Mouse (Mus musculus) limb, embryonic 10.5 days (tissue): Measurements from ENCODE around the gene Rnf8. TPM values are rescaled to one million over a fixed set of nuclear protein-coding genes. Genes with fewer than 3 reads are reported as not detected.

Source experiments
- DNase-seq: peaks from one replicate; pipeline ENCODE4 v3.0.0-alpha.2; 2017; ENCODE audit warnings: low spot score
- H3K27ac ChIP-seq: fragments of 300-500 bp; sonication (generic); 2 replicates; pipeline ENCODE4 v1.5.1; 2016; ENCODE audit warnings: mild to moderate bottlenecking
- H3K27me3 ChIP-seq: fragments of 300-500 bp; sonication (generic); 2 replicates; pipeline ENCODE4 v1.6.1; 2016; ENCODE audit warnings: low read depth, mild to moderate bottlenecking; ENCODE audit not compliant: poor library complexity, severe bottlenecking
- H3K36me3 ChIP-seq: fragments of 300-500 bp; sonication (generic); 2 replicates; pipeline ENCODE4 v1.6.1; 2016; ENCODE audit warnings: mild to moderate bottlenecking, moderate library complexity
- H3K4me1 ChIP-seq: fragments of 300-500 bp; sonication (generic); 2 replicates; pipeline ENCODE4 v1.6.1; 2016
- H3K4me3 ChIP-seq: fragments of 300-500 bp; sonication (generic); 2 replicates; pipeline ENCODE4 v1.5.1; 2016; ENCODE audit warnings: mild to moderate bottlenecking, moderate library complexity
- H3K9me3 ChIP-seq: fragments of 300-500 bp; sonication (generic); replicated peaks from 2 replicates; pipeline ENCODE4 v1.6.1; 2016; ENCODE audit warnings: mild to moderate bottlenecking
- WGBS: fragments of 180-500 bp; shearing (Covaris S2); methylation state at CpG from one replicate; pipeline ENCODE4 v1.1.7; 2016; 5-methylcytosine and 5-hydroxymethylcytosine counted together
- polyA plus RNA-seq: library from polyadenylated mRNA; unstranded; fragments of >200 nt; fragmentation: Nextera tagmentation; extraction: Ambion mirVana; gene quantifications from 2 replicates; pipeline ENCODE4 v1.2.1, GENCODE M21; 2016

Gene Rnf8
- 108 and 127 TPM in 2 replicates for polyA plus RNA-seq

DNA sequence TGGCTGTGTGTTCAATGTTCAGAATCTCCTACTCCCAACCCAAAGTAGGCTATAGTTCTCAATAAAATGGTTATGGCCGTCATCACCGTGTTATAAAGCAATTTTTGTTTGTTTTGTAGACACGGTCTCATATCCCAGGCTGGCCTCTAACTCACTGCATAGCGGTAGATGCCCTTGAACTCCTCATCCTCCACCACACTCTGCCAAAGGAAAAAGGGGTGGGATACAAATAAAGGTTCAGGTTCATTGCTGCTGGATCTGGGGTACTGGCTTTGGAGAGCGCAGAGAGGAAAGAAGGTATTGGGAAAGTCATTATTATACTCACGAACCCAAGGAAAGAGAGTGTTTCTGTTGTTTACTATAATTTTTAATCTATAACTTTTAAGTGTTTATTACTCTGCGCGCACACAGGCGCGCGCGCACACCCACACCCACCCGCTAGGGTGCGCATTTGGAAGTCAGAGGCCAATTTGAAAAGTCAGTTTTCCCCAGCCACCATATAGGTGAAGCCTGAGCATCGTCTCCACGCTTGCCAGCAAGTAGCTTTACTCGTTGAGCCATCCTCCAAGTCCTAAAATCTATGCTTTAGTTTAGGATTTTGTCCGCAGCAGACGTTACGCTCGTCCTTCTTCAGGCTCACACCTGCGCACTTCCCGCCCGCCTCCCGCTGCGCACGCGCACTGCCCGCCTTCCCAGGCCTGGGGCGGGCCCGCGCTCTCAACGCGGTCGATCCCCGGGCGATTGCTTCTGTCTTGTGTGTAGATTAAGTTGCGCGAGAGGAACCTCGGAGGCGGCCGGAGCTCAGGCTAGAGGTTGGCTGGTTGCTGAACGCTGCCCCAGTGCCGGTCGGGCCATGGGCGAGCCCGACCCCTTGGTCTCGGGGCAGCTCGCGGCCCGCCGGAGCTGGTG lies at the start of gene Rnf8, which contains the start of gene Gm28043:
Gene Rnf8 (plus strand): TSS at position 676 of the 909 bp plus-strand sequence.
Gene Gm28043 (plus strand): TSS at position 762 of the 909 bp plus-strand sequence.
- Histone ChIP-seq H3K4me1 (peaks cover 24% of the 10 kb centered on the region), H3K36me3 (peaks cover 26% of the 10 kb centered on the region), H3K27me3 (no peaks in the 10 kb centered on the region), H3K4me3 (peak within 1 kb of the TSS; percentile 93), H3K27ac (peak within 1 kb of the TSS; percentile 96), H3K9me3 (no peaks in the 10 kb centered on the region)
- peak; percentile 97 for DNase-seq
- 2% methylated on average over 52 of the region's 52 CpGs for WGBS

DNA sequence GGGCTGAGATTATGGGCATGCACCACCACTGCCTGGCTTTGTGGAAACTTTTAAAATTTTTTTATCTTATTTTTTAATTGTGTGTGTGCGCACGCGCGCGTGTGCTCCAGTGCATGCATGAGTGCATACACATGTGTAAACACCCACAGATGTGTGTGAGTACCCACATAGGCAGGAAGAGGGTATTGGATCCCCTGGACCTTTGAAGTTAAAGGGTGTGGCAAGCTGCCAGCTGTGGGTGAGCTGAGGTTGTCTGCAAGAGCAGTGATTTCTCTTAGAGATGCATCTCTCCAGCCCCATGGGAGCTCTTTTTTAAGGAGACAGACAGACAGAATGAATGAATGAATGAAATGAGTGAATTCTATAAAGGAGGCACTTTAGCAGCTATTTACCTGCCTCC lies 49.1 kb upstream of the Rnf8 start:
- Histone ChIP-seq H3K4me1 (0 out of 2 replicates have a peak, but pooled peaks cover 8% of the 10 kb centered on the region), H3K27ac (no peak overlapping the region), H3K27me3 (no peaks in the 10 kb centered on the region), H3K36me3 (peaks cover 57% of the 10 kb centered on the region), H3K9me3 (no peaks in the 10 kb centered on the region), H3K4me3 (no peak overlapping the region)
- 98% methylated on average over 5 of the region's 5 CpGs for WGBS
- DNase-seq: no peak

DNA sequence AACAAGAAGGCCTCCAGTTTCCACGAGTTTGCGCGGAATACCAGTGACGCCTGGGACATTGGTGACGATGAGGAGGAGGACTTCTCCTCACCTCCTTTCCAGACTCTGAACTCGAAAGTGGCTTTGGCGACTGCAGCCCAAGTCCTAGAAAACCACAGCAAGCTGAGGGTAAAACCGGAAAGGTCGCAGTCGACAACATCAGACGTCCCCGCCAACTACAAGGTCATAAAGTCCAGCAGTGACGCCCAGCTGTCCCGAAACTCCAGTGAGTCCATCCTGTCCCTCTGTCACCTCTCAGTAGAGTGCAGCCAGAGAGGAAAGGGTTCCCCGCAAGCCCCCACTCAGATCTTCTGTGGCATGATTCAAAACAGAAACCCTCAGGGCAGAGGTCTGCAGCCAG lies 46.2 kb upstream of the Rnf8 start:
- Histone ChIP-seq H3K4me3 (no peak overlapping the region), H3K27me3 (no peaks in the 10 kb centered on the region), H3K36me3 (peaks cover 86% of the 10 kb centered on the region), H3K27ac (no peak overlapping the region), H3K9me3 (no peaks in the 10 kb centered on the region), H3K4me1 (0 out of 2 replicates have a peak, but pooled peaks cover 8% of the 10 kb centered on the region)
- no peak for DNase-seq
- WGBS: 89% methylated on average over 15 of the region's 15 CpGs

DNA sequence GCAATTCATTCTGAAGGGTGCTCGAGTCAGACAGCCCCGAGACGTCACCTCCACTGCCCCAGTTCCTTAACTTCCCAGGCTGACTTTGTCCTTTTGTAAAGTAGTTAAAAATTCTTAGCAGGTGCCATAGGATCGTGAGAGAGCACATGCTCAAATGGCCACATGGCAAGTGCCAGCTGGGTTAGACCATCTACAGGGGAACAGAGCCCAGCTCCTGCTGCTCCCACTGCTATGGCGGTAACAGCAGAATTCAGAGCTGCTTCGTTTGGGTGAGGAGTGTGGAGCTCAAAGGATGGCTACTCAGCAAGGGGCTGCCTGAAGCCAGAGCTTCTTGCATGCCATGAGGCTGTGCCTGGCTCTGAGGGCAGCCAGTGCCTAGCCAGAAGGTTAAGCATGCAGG lies 44.8 kb upstream of the Rnf8 start:
- Histone ChIP-seq H3K36me3 (peaks cover 88% of the 10 kb centered on the region), H3K9me3 (no peaks in the 10 kb centered on the region), H3K27ac (no peak overlapping the region), H3K4me3 (no peak overlapping the region), H3K27me3 (no peaks in the 10 kb centered on the region), H3K4me1 (0 out of 2 replicates have a peak, but pooled peaks cover 8% of the 10 kb centered on the region)
- DNase-seq: no peak
- 86% methylated on average over 6 of the region's 6 CpGs for WGBS

DNA sequence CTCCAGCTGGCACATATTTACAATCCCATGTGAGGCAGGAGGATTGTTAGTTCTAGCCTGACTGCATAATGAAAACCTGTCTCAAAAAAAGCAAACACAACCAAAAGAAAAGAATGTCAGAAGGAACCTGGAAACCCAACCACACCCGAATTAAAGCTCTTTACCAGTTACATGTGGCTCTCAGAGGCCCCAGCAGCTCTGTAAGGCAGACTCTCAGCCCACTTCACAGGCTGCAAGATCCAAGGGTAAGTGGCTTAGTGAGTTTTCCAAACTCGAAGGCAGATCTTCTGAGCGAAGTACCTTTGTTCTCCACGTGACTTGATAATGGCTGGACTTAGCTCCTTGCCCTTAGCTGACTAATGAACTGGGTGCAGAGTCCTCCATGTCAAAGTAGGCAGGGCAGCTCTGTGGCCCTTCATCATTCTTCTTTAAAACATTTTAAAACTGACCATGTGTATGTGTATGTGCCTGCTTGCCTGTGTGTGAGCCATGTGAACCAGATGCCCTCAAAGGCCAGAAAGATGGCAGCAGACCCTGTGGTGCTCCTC lies 34.9 kb upstream of the Rnf8 start:
- no peaks in the 10 kb centered on the region for H3K9me3 ChIP-seq
- H3K27me3 ChIP-seq: no peaks in the 10 kb centered on the region
- H3K4me1 ChIP-seq: peaks cover 7% of the 10 kb centered on the region; the same call in 1 of the 2 replicates
- no peak overlapping the region for H3K4me3 ChIP-seq
- H3K27ac ChIP-seq: no peak overlapping the region
- 88% methylated on average over 4 of the region's 4 CpGs for WGBS
- no peak for DNase-seq
- peaks cover 87% of the 10 kb centered on the region for H3K36me3 ChIP-seq

DNA sequence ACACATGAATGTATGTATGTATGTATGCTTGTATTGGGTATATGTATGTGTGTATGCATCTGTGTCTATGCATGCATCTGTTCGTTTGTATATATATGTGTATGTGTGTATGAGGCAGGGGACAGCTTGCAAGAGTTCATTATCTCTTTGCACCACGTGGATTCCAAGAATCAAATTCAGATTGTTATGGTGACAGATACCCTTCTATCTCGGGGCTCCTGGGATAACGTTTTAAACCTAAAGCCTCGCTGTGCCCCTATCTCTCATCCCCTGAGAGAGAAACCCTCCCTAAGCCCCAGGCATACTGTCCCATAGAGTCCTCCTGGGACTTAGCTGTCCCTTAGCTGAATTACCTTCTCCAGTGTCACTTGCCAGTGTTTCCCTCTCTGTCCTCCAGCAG lies 31.0 kb upstream of the Rnf8 start:
- 90% methylated on average over 5 of the region's 5 CpGs for WGBS
- DNase-seq: no peak
- H3K27ac ChIP-seq: no peak overlapping the region
- H3K27me3 ChIP-seq: no peaks in the 10 kb centered on the region
- peaks cover 62% of the 10 kb centered on the region for H3K36me3 ChIP-seq
- H3K4me1 ChIP-seq: no peaks in the 10 kb centered on the region
- no peaks in the 10 kb centered on the region for H3K9me3 ChIP-seq
- H3K4me3 ChIP-seq: no peak overlapping the region

DNA sequence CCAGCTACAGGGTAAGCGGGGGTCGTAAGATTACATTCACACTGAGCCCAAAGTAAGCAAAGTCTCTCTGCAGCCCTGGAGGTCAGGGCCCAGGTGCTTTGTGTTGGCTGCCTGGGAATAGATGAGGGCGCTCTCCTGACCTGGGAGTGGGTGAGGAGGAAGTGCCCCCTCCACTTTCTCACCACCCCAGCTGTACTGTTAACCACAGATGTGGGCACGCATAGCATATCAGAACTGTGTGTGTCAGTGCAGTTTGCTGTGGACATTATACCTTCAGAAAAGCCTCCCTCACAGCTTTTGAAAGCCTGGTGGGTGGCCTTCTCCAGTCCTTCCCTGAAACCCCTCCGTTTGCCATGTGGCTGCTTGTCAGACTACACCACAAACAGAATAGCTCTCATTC lies 30.3 kb upstream of the Rnf8 start:
- no peak overlapping the region for H3K4me3 ChIP-seq
- H3K36me3 ChIP-seq: peaks cover 58% of the 10 kb centered on the region
- no peak overlapping the region for H3K27ac ChIP-seq
- H3K27me3 ChIP-seq: no peaks in the 10 kb centered on the region
- H3K4me1 ChIP-seq: peaks cover 7% of the 10 kb centered on the region
- 87% methylated on average over 5 of the region's 5 CpGs for WGBS
- H3K9me3 ChIP-seq: no peaks in the 10 kb centered on the region
- no peak for DNase-seq

DNA sequence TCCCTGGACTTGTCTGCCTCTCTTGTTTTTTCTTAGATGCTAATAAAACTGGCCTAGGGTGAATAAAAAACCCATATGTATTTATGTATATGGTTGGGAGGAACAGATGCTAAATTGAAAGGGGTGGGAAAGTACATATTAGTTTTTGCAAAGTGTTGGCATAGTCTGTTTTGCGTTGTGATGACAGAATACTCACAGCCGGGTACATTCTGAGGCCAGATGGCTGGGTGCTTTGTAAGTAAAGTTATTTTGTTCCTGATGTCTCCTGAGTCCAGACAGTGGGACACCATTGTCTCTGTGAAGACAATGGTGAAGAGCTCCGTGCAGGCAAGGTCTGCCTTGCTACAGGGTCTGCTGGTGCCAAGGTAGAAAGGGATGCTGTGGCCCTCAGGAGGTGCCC lies 29.9 kb upstream of the Rnf8 start:
- no peak overlapping the region for H3K27ac ChIP-seq
- H3K36me3 ChIP-seq: peaks cover 54% of the 10 kb centered on the region

DNA sequence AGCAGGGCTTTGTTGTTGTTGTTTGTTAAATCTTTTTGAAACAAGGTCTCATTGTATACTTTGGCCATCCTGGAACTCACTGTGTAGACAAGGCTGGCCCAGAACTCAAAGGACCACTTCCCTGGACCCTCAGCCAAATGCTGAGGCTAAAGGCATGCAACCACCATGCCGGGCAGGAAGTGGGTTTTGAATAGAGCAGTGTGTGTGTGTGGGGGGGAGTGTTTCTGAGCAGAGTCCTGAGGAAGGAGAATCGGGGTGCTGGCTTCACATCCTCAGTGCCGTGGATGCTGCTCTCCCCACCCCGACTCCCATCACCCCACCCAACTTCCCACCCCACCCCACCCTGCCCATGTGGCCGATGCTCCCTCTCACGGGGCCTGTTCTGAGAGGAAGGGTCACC lies 29.1 kb upstream of the Rnf8 start:
- WGBS: 88% methylated on average over 6 of the region's 6 CpGs
- H3K27me3 ChIP-seq: no peaks in the 10 kb centered on the region
- no peak overlapping the region for H3K4me3 ChIP-seq
- H3K4me1 ChIP-seq: peaks cover 12% of the 10 kb centered on the region
- peaks cover 47% of the 10 kb centered on the region for H3K36me3 ChIP-seq
- no peaks in the 10 kb centered on the region for H3K9me3 ChIP-seq
- H3K27ac ChIP-seq: no peak overlapping the region
- DNase-seq: no peak

More for the DNA sequence above, 29.9 kb upstream of the Rnf8 start:
- whole genome bisulfite sequencing: 91% methylated on average over 3 of the region's 3 CpGs
- no peak overlapping the region for H3K4me3 ChIP-seq
- H3K4me1 ChIP-seq: peaks cover 11% of the 10 kb centered on the region
- H3K27me3 ChIP-seq: no peaks in the 10 kb centered on the region
- no peaks in the 10 kb centered on the region for H3K9me3 ChIP-seq
- DNase-seq: no peak

DNA sequence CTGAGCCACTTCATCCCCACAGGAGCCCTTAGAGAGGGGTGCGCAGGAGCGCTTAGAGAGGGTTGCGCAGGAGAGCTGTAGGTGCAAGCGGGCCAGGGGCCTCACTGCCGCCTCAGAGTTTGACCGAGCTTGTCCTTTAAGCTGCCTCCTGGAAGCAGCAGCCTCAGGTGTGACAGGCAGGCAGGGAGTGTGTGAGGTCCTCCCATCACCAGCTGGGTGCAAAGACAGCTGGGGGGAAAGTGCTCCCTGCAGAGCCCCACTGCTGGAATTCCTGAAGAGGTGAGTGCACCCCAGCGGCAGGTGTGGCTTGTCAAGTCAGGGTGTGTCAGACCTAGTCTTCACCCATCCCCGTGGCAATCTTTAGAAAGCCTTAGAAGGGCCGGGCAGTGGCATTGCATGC lies 27.7 kb upstream of the Rnf8 start:
- WGBS: 89% methylated on average over 9 of the region's 9 CpGs

DNA sequence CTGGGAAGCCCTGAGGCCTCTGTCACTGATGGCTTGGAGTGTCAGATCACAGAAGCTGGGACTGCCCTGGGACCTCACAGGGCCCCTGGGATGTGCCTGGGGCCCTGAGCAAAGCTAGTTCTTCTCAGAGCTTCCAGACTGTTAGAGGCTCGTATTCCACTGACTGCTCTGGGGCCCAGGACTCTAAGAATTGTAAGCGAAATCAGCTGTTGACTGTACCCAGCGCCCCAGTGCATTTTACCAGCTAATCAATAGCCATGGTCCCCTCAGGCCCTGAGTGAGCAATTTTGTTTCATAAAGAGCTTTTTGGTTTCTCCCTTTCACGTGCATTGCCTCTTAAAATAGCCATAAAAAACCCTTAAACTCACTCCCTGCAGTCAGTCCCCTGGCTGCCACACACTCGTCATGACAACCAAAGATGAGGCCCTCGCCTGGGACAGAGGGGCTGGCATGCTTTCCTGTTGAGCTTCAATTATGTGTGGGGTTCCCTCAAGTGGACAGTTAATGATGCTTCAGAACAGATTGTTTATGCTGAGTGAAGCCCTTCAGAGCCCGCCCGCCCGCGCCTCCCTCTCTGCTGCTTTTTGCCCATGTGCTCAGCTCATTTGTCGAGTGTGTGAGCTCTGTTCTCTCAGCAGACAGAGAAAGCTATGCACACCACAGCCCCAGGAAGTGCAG lies 25.2 kb upstream of the Rnf8 start:
- peaks cover 12% of the 10 kb centered on the region for H3K4me1 ChIP-seq
- 71% methylated on average over 11 of the region's 11 CpGs for WGBS
- DNase-seq: no peak

More for the DNA sequence above, 27.7 kb upstream of the Rnf8 start:
- Histone ChIP-seq H3K27ac (no peak overlapping the region), H3K4me1 (peaks cover 12% of the 10 kb centered on the region), H3K27me3 (no peaks in the 10 kb centered on the region), H3K4me3 (no peak overlapping the region), H3K9me3 (no peaks in the 10 kb centered on the region), H3K36me3 (peaks cover 33% of the 10 kb centered on the region)
- no peak for DNase-seq

DNA sequence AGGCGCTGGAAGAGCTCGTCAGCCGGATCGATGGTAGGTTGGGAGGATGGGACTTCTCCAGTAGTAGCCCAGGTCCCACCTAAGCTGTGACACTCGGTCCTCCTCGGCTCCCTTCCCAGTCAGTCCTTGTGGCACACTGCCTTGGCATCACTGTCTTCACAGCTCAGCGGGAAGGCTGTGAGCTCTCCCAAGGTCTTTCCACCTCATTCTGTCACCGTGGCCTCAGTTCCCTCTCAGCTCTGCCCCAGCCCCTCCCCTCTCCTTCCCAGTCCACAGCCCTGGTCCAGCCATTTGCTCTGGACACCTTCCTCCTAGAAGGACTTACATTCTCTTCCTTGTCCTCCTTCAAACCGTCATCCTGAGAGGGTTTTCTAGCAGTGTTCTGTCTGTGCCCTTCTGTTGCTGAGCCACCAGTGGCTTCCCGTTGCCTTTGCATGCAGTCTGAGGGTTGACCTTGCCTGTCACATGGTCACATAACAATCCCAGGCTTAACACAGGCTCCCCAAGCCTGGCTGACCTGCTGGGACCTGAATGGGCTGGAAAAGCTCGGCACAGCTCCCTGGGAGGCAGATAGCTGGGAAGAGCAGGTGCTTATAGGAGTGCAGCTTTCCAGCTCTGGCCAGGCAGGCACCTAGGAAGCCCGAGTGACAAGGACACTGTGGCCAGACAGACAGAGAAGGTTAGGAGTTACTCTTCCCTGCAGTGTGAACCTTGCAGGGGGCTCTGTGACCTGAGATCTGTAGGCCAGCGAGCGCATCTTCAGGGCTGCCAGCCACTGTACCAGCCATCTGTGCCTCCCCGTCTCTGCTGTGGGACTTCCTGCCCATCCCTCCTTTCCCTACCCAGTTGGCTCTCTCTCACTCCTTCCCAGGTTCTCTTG lies 18.5 kb upstream of the Rnf8 start:
- Histone ChIP-seq H3K27me3 (no peaks in the 10 kb centered on the region), H3K9me3 (no peaks in the 10 kb centered on the region), H3K4me3 (no peak overlapping the region), H3K27ac (no peak overlapping the region), H3K36me3 (peaks cover 79% of the 10 kb centered on the region), H3K4me1 (no peaks in the 10 kb centered on the region)
- 83% methylated on average over 15 of the region's 15 CpGs for WGBS
- DNase-seq: no peak

More for the DNA sequence above, 25.2 kb upstream of the Rnf8 start:
- no peak overlapping the region for H3K27ac ChIP-seq
- H3K9me3 ChIP-seq: no peaks in the 10 kb centered on the region
- H3K36me3 ChIP-seq: peaks cover 31% of the 10 kb centered on the region
- no peaks in the 10 kb centered on the region for H3K27me3 ChIP-seq
- no peak overlapping the region for H3K4me3 ChIP-seq
